Mouse (Mus musculus) thymus, postnatal 10 days (tissue): ENCODE data around the gene Cdca5.

Source experiments
- DNase-seq, 2 experiments: peaks; one replicate each; pipeline ENCODE4 v3.0.0; 2021; ENCODE audit warnings: low spot score in 2 of 2

Gene Cdca5

DNA sequence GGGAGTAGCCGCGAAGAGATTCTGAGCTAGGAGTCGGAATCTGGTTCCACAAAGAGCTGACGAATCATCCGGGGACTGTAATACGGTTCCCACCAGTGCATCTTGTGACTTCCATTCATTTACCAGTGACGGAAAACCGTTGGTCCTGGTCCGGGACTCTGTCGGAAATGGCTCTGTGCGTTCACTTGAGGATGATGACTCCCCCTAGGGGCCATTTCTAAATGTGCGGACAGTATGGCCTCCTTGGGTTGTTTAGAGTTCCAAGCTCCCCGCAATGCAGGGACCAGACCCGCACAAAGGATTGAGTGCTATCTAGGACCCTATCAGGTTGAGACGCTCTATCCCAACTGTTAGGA is 56.6 kb downstream of the Cdca5 start, which contains the start of gene Arl2:
Arl2 (minus strand) TSS at position 155 of the 356 bp plus-strand sequence.
- DNase-seq = peak; percentile 76 to 86
